Mouse (Mus musculus): ENCODE data around the gene Anapc16. TPM values are rescaled to one million over a fixed set of nuclear protein-coding genes. Genes with fewer than 3 reads are reported as not detected.
A peak's percentile ranks its signal among the peaks of the same experiment; 100 is the strongest.
"Not testable (repeated sequence)": the region's sequence is repeated elsewhere in the genome, so short reads cannot be mapped to it uniquely, and the experiment has no call there.

Anapc16 gene
- polyA plus RNA-seq, 1 experiment from 2014 or later: 109 TPM

GRCm38 (mm10) chr10:60028181-60028580 lies 25.2 kb upstream of the Anapc16 start:
- ATAC-seq (replicated peaks): no peak
- 84% methylated on average over 7 of the region's 7 CpGs for WGBS
- H3K27ac ChIP-seq: peak overlapping the region; percentile 16; the same call in 1 of the 2 replicates

GRCm38 (mm10) chr10:60027619-60028084 lies 24.7 kb upstream of the Anapc16 start:
- H3K4me3 ChIP-seq: no peak overlapping the region
- H3K27ac ChIP-seq: peak overlapping the region; percentile 3; the same call in 1 of the 2 replicates
- H3K4me2 ChIP-seq: no peak overlapping the region
- peaks cover 44% of the 10 kb centered on the region for H3K4me1 ChIP-seq
- no peaks in the 10 kb centered on the region for H3K27me3 ChIP-seq (replicated peaks)
- no peak for ATAC-seq (replicated peaks)
- no peak overlapping the region for H3K9ac ChIP-seq
- no peaks in the 10 kb centered on the region for H3K9me3 ChIP-seq
- H3K36me3 ChIP-seq (replicated peaks): no peaks in the 10 kb centered on the region
- WGBS: 55% methylated on average over 2 of the region's 2 CpGs

More at GRCm38 (mm10) chr10:60028181-60028580, 25.2 kb upstream of the Anapc16 start:
- Histone ChIP-seq H3K27me3 (replicated peaks) (no peaks in the 10 kb centered on the region), H3K4me1 (peaks cover 49% of the 10 kb centered on the region), H3K4me2 (no peak overlapping the region), H3K4me3 (no peak overlapping the region), H3K9me3 (no peaks in the 10 kb centered on the region), H3K9ac (no peak overlapping the region), H3K36me3 (replicated peaks) (no peaks in the 10 kb centered on the region)

DNA sequence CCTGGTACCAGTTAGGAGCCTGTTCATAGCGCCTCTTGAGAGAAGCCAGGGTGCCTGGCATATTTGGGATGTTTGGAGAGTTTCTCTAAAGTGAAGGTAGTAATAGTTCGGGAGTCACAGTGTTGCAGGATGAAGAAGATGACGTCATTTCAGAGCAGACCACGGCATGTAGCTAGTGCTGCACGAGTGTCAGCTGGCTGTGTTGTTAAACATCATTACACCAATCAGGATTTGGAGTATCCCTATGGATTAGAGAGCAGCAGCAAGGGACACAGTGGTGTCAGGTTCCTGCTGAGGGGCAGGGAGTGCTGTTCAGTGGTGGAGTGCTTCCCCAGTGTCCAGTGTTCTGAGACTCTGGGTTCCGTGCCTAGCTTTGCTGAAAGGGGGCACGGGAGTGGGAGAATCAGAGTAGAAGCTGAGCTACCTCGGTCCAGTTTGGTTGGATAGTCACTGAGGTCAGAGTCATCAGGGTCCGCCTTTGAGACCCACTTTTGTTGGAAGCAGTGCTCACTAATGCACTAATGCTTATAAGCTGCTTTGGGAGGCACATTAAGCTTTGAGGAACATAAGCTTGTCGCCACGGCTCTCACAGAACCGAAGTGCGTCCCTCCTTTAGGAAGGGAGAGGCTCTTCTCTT lies 23.9 kb upstream of the Anapc16 start:
- Histone ChIP-seq H3K27ac (0 out of 2 replicates have a peak overlapping the region, but pooled peaks have one; percentile 31), H3K4me1 (peaks cover 36% of the 10 kb centered on the region), H3K4me3 (no peak overlapping the region), H3K27me3 (replicated peaks) (no peaks in the 10 kb centered on the region), H3K9me3 (no peaks in the 10 kb centered on the region), H3K9ac (no peak overlapping the region), H3K36me3 (replicated peaks) (no peaks in the 10 kb centered on the region), H3K4me2 (no peak overlapping the region)
- 48% methylated on average over 13 of the region's 13 CpGs for WGBS
- no peak for ATAC-seq (replicated peaks)

DNA sequence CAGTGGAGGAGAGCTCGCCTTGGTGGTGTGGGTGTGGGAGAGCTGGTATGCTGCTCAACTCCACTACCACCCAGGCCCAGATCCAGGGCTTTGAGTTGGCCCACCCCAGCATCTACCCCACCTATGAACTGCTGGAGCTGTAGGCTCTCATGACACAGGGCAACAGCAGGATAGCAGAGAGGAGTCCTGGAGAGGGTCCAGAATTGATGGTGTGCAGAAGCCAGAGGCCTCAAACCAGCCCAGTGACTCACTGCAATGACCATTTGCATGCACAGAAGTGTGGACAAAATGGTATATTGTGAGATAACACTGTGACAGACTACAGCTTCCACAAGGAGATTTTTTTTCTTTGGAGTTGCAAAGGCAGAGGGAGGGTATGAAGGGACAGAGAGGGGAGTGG lies 20.8 kb upstream of the Anapc16 start:
- Histone ChIP-seq H3K27ac (no peak overlapping the region), H3K9me3 (no peaks in the 10 kb centered on the region), H3K36me3 (replicated peaks) (0 out of 2 replicates have a peak, but pooled peaks cover 3% of the 10 kb centered on the region), H3K4me2 (no peak overlapping the region), H3K4me1 (peaks cover 30% of the 10 kb centered on the region), H3K27me3 (replicated peaks) (no peaks in the 10 kb centered on the region), H3K9ac (no peak overlapping the region), H3K4me3 (no peak overlapping the region)
- no peak for ATAC-seq (replicated peaks)
- WGBS: 93% methylated on average over 1 of the region's 1 CpGs

GRCm38 (mm10) chr10:60019299-60019698 lies 16.4 kb upstream of the Anapc16 start:
- no peak for ATAC-seq (replicated peaks)
- Histone ChIP-seq H3K4me2 (no peak overlapping the region), H3K4me1 (no peaks in the 10 kb centered on the region), H3K9ac (no peak overlapping the region), H3K27ac (no peak overlapping the region), H3K36me3 (replicated peaks) (peaks cover 6% of the 10 kb centered on the region; the same call in 1 of the 2 replicates), H3K4me3 (no peak overlapping the region), H3K9me3 (no peaks in the 10 kb centered on the region), H3K27me3 (replicated peaks) (no peaks in the 10 kb centered on the region)
- 79% methylated on average over 2 of the region's 2 CpGs for WGBS

- H3K4me2 ChIP-seq: no peak overlapping the region
- 95% methylated on average over 6 of the region's 6 CpGs for WGBS
- H3K9ac ChIP-seq: no peak overlapping the region
- H3K4me1 ChIP-seq: no peaks in the 10 kb centered on the region
- no peaks in the 10 kb centered on the region for H3K27me3 ChIP-seq (replicated peaks)
- no peak overlapping the region for H3K4me3 ChIP-seq
- H3K27ac ChIP-seq: no peak overlapping the region
- ATAC-seq (replicated peaks): no peak
- peaks cover 6% of the 10 kb centered on the region; the same call in 1 of the 2 replicates for H3K36me3 ChIP-seq (replicated peaks)
- no peaks in the 10 kb centered on the region for H3K9me3 ChIP-seq
Measured at GRCm38 (mm10) chr10:60016223-60016622, 13.3 kb upstream of the Anapc16 start.

- Histone ChIP-seq H3K36me3 (replicated peaks) (no peaks in the 10 kb centered on the region), H3K4me2 (no peak overlapping the region), H3K4me3 (no peak overlapping the region), H3K9me3 (no peaks in the 10 kb centered on the region), H3K27me3 (replicated peaks) (no peaks in the 10 kb centered on the region), H3K9ac (no peak overlapping the region), H3K4me1 (0 out of 2 replicates have a peak, but pooled peaks cover 3% of the 10 kb centered on the region), H3K27ac (no peak overlapping the region)
- 85% methylated on average over 3 of the region's 3 CpGs for WGBS
- ATAC-seq (replicated peaks): no peak
Measured at GRCm38 (mm10) chr10:60009115-60009514, 6.2 kb upstream of the Anapc16 start.

- no peak for ATAC-seq (replicated peaks)
- peaks cover 22% of the 10 kb centered on the region for H3K4me1 ChIP-seq
- no peak overlapping the region for H3K4me2 ChIP-seq
- H3K27me3 ChIP-seq (replicated peaks): no peaks in the 10 kb centered on the region
- no peak overlapping the region for H3K27ac ChIP-seq
- 62% methylated on average over 2 of the region's 2 CpGs for WGBS
- no peak overlapping the region for H3K4me3 ChIP-seq
- H3K36me3 ChIP-seq (replicated peaks): no peaks in the 10 kb centered on the region
- H3K9ac ChIP-seq: no peak overlapping the region
- H3K9me3 ChIP-seq: no peaks in the 10 kb centered on the region
Measured at GRCm38 (mm10) chr10:60005264-60005663, 2.3 kb upstream of the Anapc16 start.

DNA sequence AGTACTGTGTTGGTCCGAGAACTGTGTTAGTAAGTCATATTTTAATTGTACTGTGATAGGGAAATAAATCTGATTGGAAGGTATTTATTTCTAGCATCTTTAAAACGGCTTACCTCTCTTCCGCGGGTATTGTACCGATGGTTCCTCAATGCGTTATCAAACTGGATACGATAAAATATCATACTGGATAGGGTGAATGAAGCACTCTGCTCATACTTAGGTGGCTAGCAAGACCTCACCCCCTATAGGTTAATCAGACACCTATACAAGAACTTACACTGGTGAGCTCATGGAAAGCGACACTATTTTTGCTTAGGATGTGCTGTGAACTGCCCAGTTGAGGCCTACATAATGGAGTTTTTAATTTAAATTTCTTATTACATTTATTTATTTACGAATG lies 912 bp upstream of the Anapc16 start:
- Histone ChIP-seq H3K4me1 (peaks cover 22% of the 10 kb centered on the region), H3K4me2 (peak overlapping the region; percentile 72), H3K27me3 (replicated peaks) (no peaks in the 10 kb centered on the region), H3K9ac (peak overlapping the region; percentile 60), H3K9me3 (no peaks in the 10 kb centered on the region), H3K36me3 (replicated peaks) (no peaks in the 10 kb centered on the region), H3K4me3 (peak overlapping the region; percentile 66), H3K27ac (peak overlapping the region; percentile 98)
- 75% methylated on average over 9 of the region's 9 CpGs for WGBS
- no peak for ATAC-seq (replicated peaks)

DNA sequence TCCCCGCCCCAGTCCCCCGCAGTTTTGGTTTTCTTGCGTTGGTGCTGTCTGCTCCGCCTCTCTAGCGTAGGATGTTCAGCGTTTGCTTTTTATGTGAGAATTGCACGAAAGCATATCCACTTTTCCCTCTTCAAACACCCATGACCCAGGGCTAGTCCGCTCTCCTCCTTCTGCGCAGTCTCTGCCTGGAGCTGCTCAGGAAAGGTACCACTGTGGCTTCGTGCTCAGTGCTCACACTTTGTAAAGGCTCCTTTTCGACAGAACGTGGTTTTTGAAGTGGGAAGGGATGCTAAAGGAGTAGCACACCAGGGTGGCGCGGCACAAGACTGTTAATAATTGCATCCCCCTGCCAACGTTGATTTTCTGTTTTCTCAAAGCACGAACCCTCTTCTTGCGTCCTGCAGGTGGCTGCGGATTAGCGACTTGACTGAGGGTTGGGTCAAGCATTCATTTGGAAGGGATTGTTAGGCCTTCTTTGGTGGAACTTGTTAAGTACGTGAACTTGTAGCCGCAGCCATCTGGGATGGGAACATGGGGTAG lies 348 bp upstream of the Anapc16 start:
- ATAC-seq (replicated peaks): peak; percentile 84
- WGBS: under 1% methylated on average over 21 of the region's 21 CpGs
- H3K9me3 ChIP-seq: no peaks in the 10 kb centered on the region
- no peaks in the 10 kb centered on the region for H3K27me3 ChIP-seq (replicated peaks)
- H3K4me2 ChIP-seq: peak overlapping the region; percentile 72
- peak overlapping the region; percentile 66 for H3K4me3 ChIP-seq
- peak overlapping the region; percentile 60 for H3K9ac ChIP-seq
- H3K27ac ChIP-seq: peak overlapping the region; percentile 98
- no peaks in the 10 kb centered on the region for H3K36me3 ChIP-seq (replicated peaks)
- H3K4me1 ChIP-seq: peaks cover 22% of the 10 kb centered on the region

GRCm38 (mm10) chr10:60002203-60002602 lies 732 bp downstream of the Anapc16 start:
- no peaks in the 10 kb centered on the region for H3K27me3 ChIP-seq (replicated peaks)

DNA sequence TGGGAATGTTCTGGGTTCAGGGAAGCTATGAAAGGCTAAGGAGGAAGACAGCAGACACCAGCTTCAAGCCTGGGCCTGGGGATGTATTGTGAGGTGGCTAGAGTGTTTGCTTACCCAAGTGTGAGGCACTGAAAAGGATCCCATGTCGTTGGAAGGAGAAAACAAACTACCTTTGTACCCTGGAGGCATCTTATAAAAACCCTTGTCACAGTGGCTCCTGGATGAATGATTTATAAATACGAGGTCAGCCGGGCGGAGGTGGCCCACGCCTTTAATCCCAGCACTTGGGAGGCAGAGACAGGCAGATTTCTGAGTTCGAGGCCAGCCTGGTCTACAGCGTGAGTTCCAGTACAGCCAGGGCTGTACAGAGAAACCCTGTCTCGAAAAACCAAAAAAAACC lies 1.3 kb downstream of the Anapc16 start:
- H3K4me3 ChIP-seq: peak overlapping the region; percentile 66
- H3K9ac ChIP-seq: peak overlapping the region; percentile 60; the same call in 1 of the 2 replicates
- H3K27ac ChIP-seq: 0 out of 2 replicates have a peak overlapping the region, but pooled peaks have one; percentile 98
- not testable (repeated sequence) for H3K27me3 ChIP-seq (replicated peaks); H3K36me3 ChIP-seq (replicated peaks); ATAC-seq (replicated peaks); H3K9me3 ChIP-seq
- peaks cover 22% of the 10 kb centered on the region for H3K4me1 ChIP-seq
- peak overlapping the region; percentile 72 for H3K4me2 ChIP-seq
- WGBS: 86% methylated on average over 8 of the region's 8 CpGs

More at GRCm38 (mm10) chr10:60002203-60002602, 732 bp downstream of the Anapc16 start:
- WGBS: 6% methylated on average over 12 of the region's 12 CpGs
- peaks cover 22% of the 10 kb centered on the region for H3K4me1 ChIP-seq
- peak overlapping the region; percentile 72 for H3K4me2 ChIP-seq
- peak overlapping the region; percentile 66 for H3K4me3 ChIP-seq
- H3K36me3 ChIP-seq (replicated peaks): no peaks in the 10 kb centered on the region
- H3K9ac ChIP-seq: peak overlapping the region; percentile 60
- H3K27ac ChIP-seq: peak overlapping the region; percentile 98
- no peak for ATAC-seq (replicated peaks)
- H3K9me3 ChIP-seq: no peaks in the 10 kb centered on the region

Measured in midbrain, embryonic 15.5 days (tissue).